Mouse (Mus musculus) stomach, postnatal 0 days (tissue): ENCODE results near the gene Phc3.

ENCODE experiments used
- CTCF ChIP-seq: IDR thresholded peaks from 2 replicates; pipeline ENCODE4 v1.5.1; 2016; ENCODE audit warnings: antibody characterized with exemption, low read depth, mild to moderate bottlenecking, moderate library complexity
- EP300 ChIP-seq: optimal IDR thresholded peaks from 2 replicates; pipeline ENCODE3; 2016; ENCODE audit warnings: antibody characterized with exemption

GRCm38 (mm10) chr3:31016594-31017196 lies 47.5 kb upstream of the Phc3 start:
- TF ChIP-seq CTCF (no peak), EP300 (no peak)
